11 mouse cellular contexts compared by ENCODE assay signal in genomic region chr7:55792280-55792679, GRCm38 (mm10). TPM values are rescaled to one million over a fixed set of nuclear protein-coding genes. Genes with fewer than 3 reads are reported as not detected.
A peak's percentile ranks its signal among the peaks of the same experiment; 100 is the strongest.
DNase-seq lines count a peak whose midpoint lies in the region; ATAC-seq and TF ChIP-seq lines count a peak whose summit lies in the region.
"Had no signal": no experiment of that assay in that cellular context is flagged by ENCODE, and none has a peak within 500 bp of the region (broad histone marks: within the 10 kb centered on the region; RNA-seq: fewer than 3 reads in every experiment).

No protein-coding gene starts in this region.

- no peak for TF ChIP-seq POLR2A in brain, embryonic 14.5 days (IDR thresholded peaks at IDR 0.05; ENCODE audit: borderline replicate concordance, extremely low read depth, insufficient read depth, insufficient read length, poor library complexity, severe bottlenecking)

- no peak for DNase-seq in frontal cortex, postnatal 14 days (ENCODE audit: low spot score in 2 of 2)
- DNase-seq in left cerebral cortex, adult 11 months (ENCODE audit: low spot score): peak; percentile 22
- DNase-seq in left cerebral cortex, postnatal 4 days: no peak
- DNase-seq in brain, embryonic 14.5 days (ENCODE audit: low read depth): peak; percentile 69
- DNase-seq in kidney, postnatal 25 days: no peak
- no peak for DNase-seq in lung, postnatal 25 days (ENCODE audit: low spot score)
- DNase-seq: adrenal gland, postnatal 36 days; cerebellum, adult 2 months; gastrocnemius, postnatal 10 days had no signal

- intact Hi-C loops in left cerebral cortex, postnatal 4 days (cut with DNase I): no loop called here

- peak; percentile 75 for ATAC-seq in frontal cortex, adult (ENCODE audit: low TSS enrichment)
- ATAC-seq in megakaryocyte progenitor cell, adult 5-6 weeks (replicated peaks; ENCODE audit: poor library complexity): peak; percentile 13; the same call in 1 of the 2 replicates

- TF ChIP-seq CTCF in brain, embryonic 14.5 days (IDR thresholded peaks at IDR 0.05; ENCODE audit: borderline replicate concordance, extremely low read depth, insufficient read depth, insufficient read length): no peak

RNA-seq across cellular contexts. Expression of gene Tubgcp5, which starts 1.7 kb away (rescaled TPM):
- total RNA-seq in left cerebral cortex, postnatal 4 days (2021): 10 to 100 TPM; 28.4 to 29.0 TPM
- polyA plus RNA-seq in brain, embryonic 14.5 days (2012; rRNA removed): 22.4 and 23.0 TPM in 2 replicates
- 34.5 and 43.3 TPM in 2 replicates for total RNA-seq in megakaryocyte progenitor cell, adult 5-6 weeks (2015)
- 23.2 and 60.3 TPM in 2 replicates for total RNA-seq in megakaryocyte progenitor cell, adult 5-6 weeks (2017)

RNA-seq across cellular contexts. Expression of gene Siglech, which starts 24.3 kb away (rescaled TPM):
- total RNA-seq in left cerebral cortex, postnatal 4 days (2021): 1 to 10 TPM; 2.3 to 2.9 TPM
- polyA plus RNA-seq in brain, embryonic 14.5 days (2012; rRNA removed): 1.2 and 1.8 TPM in 2 replicates
- total RNA-seq in megakaryocyte progenitor cell, adult 5-6 weeks (2015): 0.10 TPM in 1 of 2 replicates, not detected in the other
- 0.46 TPM in 1 of 2 replicates, not detected in the other for total RNA-seq in megakaryocyte progenitor cell, adult 5-6 weeks (2017)

RNA-seq across cellular contexts. Expression of gene Cyfip1, which starts 49.3 kb away (rescaled TPM):
- total RNA-seq in left cerebral cortex, postnatal 4 days (2021): 10 to 100 TPM; 63.4 to 69.0 TPM
- 38.3 and 39.6 TPM in 2 replicates for polyA plus RNA-seq in brain, embryonic 14.5 days (2012; rRNA removed)
- total RNA-seq in megakaryocyte progenitor cell, adult 5-6 weeks (2015): 38.7 and 42.8 TPM in 2 replicates
- total RNA-seq in megakaryocyte progenitor cell, adult 5-6 weeks (2017): 41.1 and 49.2 TPM in 2 replicates

Comparison
In these comparisons a context has a peak if more than half of its experiments do, and no peak if none do; other contexts are left out.
1. DNase-seq: peak in left cerebral cortex, adult 11 months (single experiment) and brain, embryonic 14.5 days (single experiment); none in frontal cortex, postnatal 14 days (0 of 2), left cerebral cortex, postnatal 4 days (single experiment), kidney, postnatal 25 days (0 of 2) and lung, postnatal 25 days (single experiment).